Mouse (Mus musculus) lung, embryonic 14.5 days (tissue): ENCODE measurements around the gene Nedd4. TPM values are rescaled to one million over a fixed set of nuclear protein-coding genes. Genes with fewer than 3 reads are reported as not detected.
A peak's percentile ranks its signal among the peaks of the same experiment; 100 is the strongest.

Experiments
- ATAC-seq: fragments of 200-750 bp; cut with Nextera tagmentation; 2 replicates; pipeline ENCODE4 v1.8.0; 2017; ENCODE audit warnings: mild to moderate bottlenecking, moderate TSS enrichment, moderate library complexity; ENCODE audit not compliant: insufficient read depth
- DNase-seq: peaks from one replicate; pipeline ENCODE4 v3.0.0-alpha.2; 2015
- H3K27ac ChIP-seq: fragments of 300-500 bp; sonication (generic); 2 replicates; pipeline ENCODE4 v1.5.1; 2014; ENCODE audit warnings: low read depth, mild to moderate bottlenecking, moderate library complexity
- H3K27me3 ChIP-seq: fragments of 300-500 bp; sonication (generic); 2 replicates; pipeline ENCODE4 v1.6.1; 2014; ENCODE audit warnings: low read length, control low read depth; ENCODE audit not compliant: insufficient read depth
- H3K36me3 ChIP-seq: fragments of 300-500 bp; sonication (generic); 2 replicates; pipeline ENCODE4 v1.6.1; 2014; ENCODE audit warnings: control low read depth; ENCODE audit not compliant: insufficient read depth
- H3K4me1 ChIP-seq: fragments of 300-500 bp; sonication (generic); 2 replicates; pipeline ENCODE4 v1.6.1; 2014; ENCODE audit warnings: antibody characterized with exemption, control low read depth; ENCODE audit not compliant: insufficient read depth
- H3K4me2 ChIP-seq: fragments of 300-500 bp; sonication (generic); 2 replicates; pipeline ENCODE4 v1.6.1; 2014; ENCODE audit warnings: mild to moderate bottlenecking
- H3K4me3 ChIP-seq: fragments of 300-500 bp; sonication (generic); 2 replicates; pipeline ENCODE4 v1.5.1; 2014; ENCODE audit warnings: low read depth, low read length
- H3K9ac ChIP-seq: fragments of 300-500 bp; sonication (generic); 2 replicates; pipeline ENCODE4 v1.6.1; 2014
- H3K9me3 ChIP-seq: fragments of 300-500 bp; sonication (generic); 2 replicates; pipeline ENCODE4 v1.6.1; 2016; ENCODE audit warnings: low read depth, low read length, control low read depth
- CTCF ChIP-seq: IDR thresholded peaks from 2 replicates; pipeline ENCODE4 v1.5.1; 2016; ENCODE audit warnings: antibody characterized with exemption, low read depth
- WGBS: fragments of 180-500 bp; shearing (Covaris S2); extraction: QIAGEN DNeasy Blood & Tissue Kit; methylation state at CpG from one replicate; pipeline ENCODE4 v1.1.7; 2014; 5-methylcytosine and 5-hydroxymethylcytosine counted together
- polyA plus RNA-seq: library from polyadenylated mRNA; unstranded; fragments of >200 nt; fragmentation: Nextera tagmentation; extraction: Ambion mirVana; gene quantifications from 2 replicates; pipeline ENCODE4 v1.2.1, GENCODE M21; 2014

The Nedd4 gene
- polyA plus RNA-seq, 1 experiment from 2014 or later, result 805 TPM

DNA sequence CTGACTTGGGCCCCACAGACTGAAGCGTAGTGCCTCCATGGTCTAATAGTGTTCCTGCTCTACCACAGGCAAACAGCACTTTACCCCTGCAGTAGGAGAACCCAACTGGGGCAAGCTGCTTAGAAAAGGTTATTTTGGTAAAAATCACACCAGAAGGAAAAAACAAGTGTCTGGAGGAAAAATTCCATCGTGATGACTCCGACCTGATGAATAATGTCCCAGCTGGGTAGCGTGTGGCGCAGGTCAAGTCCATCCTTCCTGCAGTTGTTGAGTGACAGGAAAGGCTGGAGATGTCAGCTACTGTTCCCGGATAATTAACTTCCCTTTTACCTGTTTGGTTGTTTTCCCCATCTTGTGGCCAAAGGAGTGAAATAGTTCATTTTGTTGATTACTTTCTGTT, 41.6 kb downstream of the Nedd4 start:
- 71% methylated on average over 6 of the region's 6 CpGs for WGBS
- ATAC-seq, result no peak

DNA sequence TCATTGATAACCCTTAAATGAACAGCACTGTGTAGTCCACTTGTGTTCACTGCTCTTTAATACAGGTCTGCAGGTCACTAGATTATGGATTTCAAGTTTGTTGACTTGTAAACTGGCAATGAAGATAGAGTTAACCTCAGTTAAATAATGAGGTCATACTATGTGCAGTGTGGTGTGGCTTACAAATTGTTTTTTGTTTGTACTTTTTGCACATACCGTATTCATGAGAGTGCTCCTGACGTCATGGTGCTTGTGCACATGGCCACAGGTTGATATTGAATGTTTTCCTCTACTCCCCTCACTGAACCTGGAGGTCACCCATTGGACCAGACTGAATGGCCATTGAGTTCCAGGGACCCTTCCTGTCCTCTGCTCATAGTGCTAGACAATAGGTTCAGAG, 43.1 kb downstream of the Nedd4 start:
- TF ChIP-seq CTCF, result no peak
- 77% methylated on average over 2 of the region's 2 CpGs for WGBS
- Histone ChIP-seq H3K4me3 (no peak overlapping the region), H3K4me2 (no peak overlapping the region), H3K4me1 (no peaks in the 10 kb centered on the region), H3K9me3 (no peaks in the 10 kb centered on the region), H3K9ac (no peak overlapping the region), H3K36me3 (peaks cover 93% of the 10 kb centered on the region), H3K27ac (no peak overlapping the region), H3K27me3 (no peaks in the 10 kb centered on the region)
- ATAC-seq (no peak), DNase-seq (no peak)

More for the DNA sequence above, 41.6 kb downstream of the Nedd4 start:
- no peak overlapping the region for H3K9ac ChIP-seq
- no peaks in the 10 kb centered on the region for H3K27me3 ChIP-seq
- no peak overlapping the region for H3K4me3 ChIP-seq
- no peaks in the 10 kb centered on the region for H3K9me3 ChIP-seq
- TF ChIP-seq CTCF, result no peak
- DNase-seq, result no peak
- H3K27ac ChIP-seq, result no peak overlapping the region
- no peak overlapping the region for H3K4me2 ChIP-seq
- H3K4me1 ChIP-seq, result no peaks in the 10 kb centered on the region
- H3K36me3 ChIP-seq, result peaks cover 93% of the 10 kb centered on the region

DNA sequence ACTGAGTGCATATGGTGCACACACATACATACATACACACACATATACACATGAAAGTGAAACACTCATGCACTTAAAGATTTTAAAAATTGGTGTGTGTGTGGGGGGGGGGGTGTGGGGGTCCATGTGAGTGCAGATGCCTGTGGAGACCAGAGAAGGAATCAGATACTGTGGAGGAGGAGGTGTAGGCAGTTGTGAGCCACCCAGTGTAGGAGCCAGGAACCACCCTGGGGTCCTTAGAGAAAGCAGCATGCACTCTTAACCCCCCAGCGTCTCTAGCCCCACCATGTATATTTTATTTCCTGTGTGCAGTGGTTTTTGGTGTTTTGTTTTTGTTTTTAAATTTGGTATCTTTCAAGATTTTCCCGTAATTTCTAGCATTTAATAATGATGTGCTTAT, 45.9 kb downstream of the Nedd4 start:
- Histone ChIP-seq H3K4me1 (no peaks in the 10 kb centered on the region), H3K9ac (no peak overlapping the region), H3K27me3 (no peaks in the 10 kb centered on the region), H3K27ac (no peak overlapping the region), H3K36me3 (peaks cover 93% of the 10 kb centered on the region), H3K9me3 (no peaks in the 10 kb centered on the region), H3K4me3 (no peak overlapping the region), H3K4me2 (no peak overlapping the region)
- DNase-seq (no peak), ATAC-seq (no peak)
- no peak for TF ChIP-seq CTCF
- 80% methylated on average over 2 of the region's 2 CpGs for WGBS

DNA sequence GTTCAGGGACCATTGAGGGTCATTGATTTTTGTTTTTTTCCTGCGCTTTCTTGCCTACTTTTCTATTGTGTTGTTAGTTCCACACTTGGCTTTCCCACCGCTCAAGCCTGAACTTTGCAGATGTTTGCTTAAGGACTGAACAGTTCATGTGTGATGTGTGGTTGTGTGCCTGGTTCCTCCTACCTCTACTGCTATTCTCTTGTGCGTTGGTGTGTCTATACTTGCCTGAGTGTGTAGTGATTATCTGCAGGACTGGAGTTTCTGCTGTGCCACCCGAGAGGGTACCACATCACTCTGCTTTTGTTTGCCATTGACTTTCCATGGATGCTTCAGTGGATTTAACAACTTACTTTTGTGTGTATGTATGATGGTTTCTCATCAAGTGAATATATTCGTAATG, 46.5 kb downstream of the Nedd4 start:
- no peak overlapping the region for H3K4me2 ChIP-seq
- no peak overlapping the region for H3K4me3 ChIP-seq
- 82% methylated on average over 5 of the region's 5 CpGs for WGBS
- ATAC-seq (no peak), DNase-seq (no peak)
- H3K27ac ChIP-seq, result no peak overlapping the region
- no peaks in the 10 kb centered on the region for H3K9me3 ChIP-seq
- H3K36me3 ChIP-seq, result peaks cover 92% of the 10 kb centered on the region
- no peaks in the 10 kb centered on the region for H3K27me3 ChIP-seq
- no peak for TF ChIP-seq CTCF
- H3K9ac ChIP-seq, result no peak overlapping the region
- H3K4me1 ChIP-seq, result no peaks in the 10 kb centered on the region

DNA sequence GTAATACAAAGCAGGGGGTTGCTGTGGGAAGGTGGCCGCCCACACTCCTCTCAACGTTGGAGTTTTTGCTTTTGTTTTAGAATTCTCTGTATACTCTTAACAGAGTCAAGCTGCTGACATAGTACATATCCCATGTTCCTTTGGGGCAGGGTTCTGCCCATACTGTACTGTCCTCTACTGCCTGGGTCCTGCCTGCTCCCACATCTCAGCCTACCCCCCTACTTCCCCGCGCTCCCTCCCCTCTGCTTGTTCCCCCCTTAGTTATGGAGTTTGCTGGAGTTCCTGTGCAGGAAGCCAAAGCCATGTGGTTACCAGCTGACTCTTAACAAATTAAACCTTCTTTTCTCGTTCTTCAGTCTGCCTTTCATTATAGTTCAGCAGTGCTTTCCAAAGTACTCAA, 47.9 kb downstream of the Nedd4 start:
- WGBS, result 76% methylated on average over 5 of the region's 5 CpGs
- ATAC-seq (peak; percentile 36; the same call in 1 of the 2 replicates), DNase-seq (no peak)
- no peak overlapping the region for H3K9ac ChIP-seq
- peaks cover 92% of the 10 kb centered on the region for H3K36me3 ChIP-seq
- H3K4me1 ChIP-seq, result no peaks in the 10 kb centered on the region
- no peak overlapping the region for H3K4me3 ChIP-seq
- no peaks in the 10 kb centered on the region for H3K9me3 ChIP-seq
- no peak for TF ChIP-seq CTCF
- H3K4me2 ChIP-seq, result no peak overlapping the region
- no peaks in the 10 kb centered on the region for H3K27me3 ChIP-seq
- no peak overlapping the region for H3K27ac ChIP-seq

DNA sequence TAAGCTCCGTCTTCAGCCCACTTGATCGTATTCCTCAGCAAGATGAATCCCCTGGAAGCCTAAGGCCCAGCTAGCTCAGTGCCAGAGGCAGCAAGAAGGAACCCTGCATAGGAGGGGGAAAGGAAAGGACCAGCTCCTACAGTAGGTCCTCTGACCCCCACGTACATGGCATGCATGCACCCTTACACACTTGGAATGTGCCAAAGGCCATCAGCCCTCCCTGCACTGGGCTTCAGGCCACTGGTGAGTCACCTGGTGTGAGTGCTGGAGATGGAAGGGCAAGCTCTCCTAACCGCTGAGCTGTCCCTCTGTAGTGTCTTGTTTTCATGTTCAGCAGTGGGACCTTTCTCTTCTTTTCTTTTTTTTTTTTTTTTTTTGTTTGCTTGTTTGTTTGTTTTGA, 52.8 kb downstream of the Nedd4 start:
- no peak overlapping the region for H3K4me3 ChIP-seq
- no peak for ATAC-seq
- H3K9me3 ChIP-seq, result no peaks in the 10 kb centered on the region
- no peak overlapping the region for H3K27ac ChIP-seq
- 83% methylated on average over 4 of the region's 4 CpGs for WGBS
- peaks cover 93% of the 10 kb centered on the region for H3K36me3 ChIP-seq
- H3K27me3 ChIP-seq, result no peaks in the 10 kb centered on the region
- no peak for DNase-seq
- H3K4me1 ChIP-seq, result no peaks in the 10 kb centered on the region
- H3K4me2 ChIP-seq, result no peak overlapping the region
- TF ChIP-seq CTCF, result no peak
- no peak overlapping the region for H3K9ac ChIP-seq

DNA sequence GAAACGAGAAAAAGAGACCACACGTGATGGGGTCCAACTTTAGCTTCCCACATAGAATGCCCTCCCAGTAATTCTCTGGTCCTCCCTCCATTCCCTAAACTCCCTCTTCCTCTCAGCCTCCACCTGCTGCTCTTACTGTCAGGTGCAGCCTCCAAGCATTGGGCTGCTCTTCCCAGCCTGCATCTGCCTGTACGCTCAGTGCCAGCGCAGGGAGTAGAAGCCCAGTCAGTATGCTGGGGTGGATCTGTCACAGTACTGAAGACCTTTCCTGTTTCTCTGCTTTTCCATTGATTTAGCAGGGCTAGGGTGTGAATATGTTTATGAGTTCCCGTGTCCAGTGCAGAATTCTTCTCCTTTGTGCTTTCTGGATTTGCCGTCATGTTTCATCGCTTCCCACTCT, 54.1 kb downstream of the Nedd4 start:
- TF ChIP-seq CTCF, result no peak
- ATAC-seq (no peak), DNase-seq (no peak)
- no peaks in the 10 kb centered on the region for H3K27me3 ChIP-seq
- peaks cover 95% of the 10 kb centered on the region for H3K36me3 ChIP-seq
- no peak overlapping the region for H3K9ac ChIP-seq
- no peaks in the 10 kb centered on the region for H3K9me3 ChIP-seq
- no peak overlapping the region for H3K27ac ChIP-seq
- 91% methylated on average over 7 of the region's 7 CpGs for WGBS
- no peak overlapping the region for H3K4me3 ChIP-seq
- no peaks in the 10 kb centered on the region for H3K4me1 ChIP-seq
- no peak overlapping the region for H3K4me2 ChIP-seq

DNA sequence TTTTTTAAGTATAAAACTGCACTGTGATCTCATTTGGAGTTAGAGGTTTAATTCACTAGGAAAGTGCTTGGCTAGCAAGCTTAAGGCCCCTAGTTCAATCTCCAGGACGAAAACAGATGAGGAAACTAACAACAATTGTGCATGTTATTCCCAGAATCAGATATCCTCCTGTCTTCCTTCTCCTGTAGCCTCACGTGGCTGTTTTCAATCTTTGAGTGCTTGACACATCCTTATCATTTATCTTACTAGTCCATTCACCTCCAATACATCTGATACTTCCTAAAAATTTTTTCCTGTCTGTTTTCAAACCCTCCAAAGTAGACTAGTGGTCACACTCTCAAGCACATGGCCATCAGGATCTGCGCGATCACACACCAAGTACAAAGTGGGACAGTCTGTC, 57.0 kb downstream of the Nedd4 start:
- no peaks in the 10 kb centered on the region for H3K9me3 ChIP-seq
- no peaks in the 10 kb centered on the region for H3K27me3 ChIP-seq
- no peak overlapping the region for H3K4me2 ChIP-seq
- 93% methylated on average over 4 of the region's 4 CpGs for WGBS
- ATAC-seq (no peak), DNase-seq (no peak)
- H3K9ac ChIP-seq, result no peak overlapping the region
- H3K36me3 ChIP-seq, result peaks cover 97% of the 10 kb centered on the region
- no peak overlapping the region for H3K4me3 ChIP-seq
- no peak for TF ChIP-seq CTCF
- no peak overlapping the region for H3K27ac ChIP-seq
- no peaks in the 10 kb centered on the region for H3K4me1 ChIP-seq
